Mouse (Mus musculus) heart, embryonic 13.5 days (tissue): ENCODE measurements around the gene Six1. TPM values are rescaled to one million over a fixed set of nuclear protein-coding genes. Genes with fewer than 3 reads are reported as not detected.
"Not testable (repeated sequence)": the region's sequence is repeated elsewhere in the genome, so short reads cannot be mapped to it uniquely, and the experiment has no call there.

Experiments used
- ATAC-seq: fragments of 200-750 bp; cut with Nextera tagmentation; 2 replicates; pipeline ENCODE4 v1.8.0; 2017; ENCODE audit warnings: moderate TSS enrichment; ENCODE audit not compliant: insufficient number of reproducible peaks, low FRiP score, low TSS enrichment; ENCODE audit errors: extremely low read depth
- H3K27ac ChIP-seq: fragments of 300-500 bp; sonication (generic); replicated peaks from 2 replicates; pipeline ENCODE4 v1.5.1; 2015; ENCODE audit warnings: moderate library complexity, mild to moderate bottlenecking, inconsistent platforms
- H3K27me3 ChIP-seq: fragments of 300-500 bp; sonication (generic); replicated peaks from 2 replicates; pipeline ENCODE4 v1.6.1; 2015; ENCODE audit warnings: mild to moderate bottlenecking, inconsistent platforms
- H3K36me3 ChIP-seq: fragments of 300-500 bp; sonication (generic); 2 replicates; pipeline ENCODE4 v1.6.1; 2015; ENCODE audit warnings: mild to moderate bottlenecking, inconsistent platforms
- H3K4me1 ChIP-seq: fragments of 300-500 bp; sonication (generic); 2 replicates; pipeline ENCODE4 v1.6.1; 2015; ENCODE audit warnings: inconsistent platforms
- H3K4me2 ChIP-seq: fragments of 300-500 bp; sonication (generic); 2 replicates; pipeline ENCODE4 v1.6.1; 2015; ENCODE audit warnings: inconsistent platforms, mild to moderate bottlenecking, moderate library complexity
- H3K4me3 ChIP-seq: fragments of 300-500 bp; sonication (generic); 2 replicates; pipeline ENCODE4 v1.5.1; 2015; ENCODE audit warnings: moderate library complexity, mild to moderate bottlenecking, inconsistent platforms
- H3K9ac ChIP-seq: fragments of 300-500 bp; sonication (generic); 2 replicates; pipeline ENCODE4 v1.6.1; 2015; ENCODE audit warnings: inconsistent platforms, mild to moderate bottlenecking, moderate library complexity
- H3K9me3 ChIP-seq: fragments of 300-500 bp; sonication (generic); 2 replicates; pipeline ENCODE4 v1.6.1; 2016; ENCODE audit warnings: inconsistent platforms
- WGBS: fragments of 180-500 bp; shearing (Covaris S2); methylation state at CpG from one replicate; pipeline ENCODE4 v1.1.7; 2015; ENCODE audit warnings: mixed read lengths; 5-methylcytosine and 5-hydroxymethylcytosine counted together
- polyA plus RNA-seq: library from polyadenylated mRNA; unstranded; fragments of >200 nt; fragmentation: Nextera tagmentation; extraction: Ambion mirVana; gene quantifications from 2 replicates; pipeline ENCODE4 v1.2.1, GENCODE M21; 2015

The Six1 gene
- polyA plus RNA-seq, 1 experiment from 2014 or later = 0.79 TPM

GRCm38 (mm10) chr12:73020941-73021340, 32.7 kb downstream of the Six1 start:
- ATAC-seq = no peak
- Histone ChIP-seq H3K4me3 (no peak overlapping the region), H3K9me3 (no peaks in the 10 kb centered on the region), H3K9ac (no peak overlapping the region), H3K4me1 (peaks cover 5% of the 10 kb centered on the region), H3K27me3 (no peaks in the 10 kb centered on the region; the same call in 1 of the 2 replicates), H3K27ac (no peak overlapping the region), H3K4me2 (no peak overlapping the region), H3K36me3 (no peaks in the 10 kb centered on the region)
- 6% methylated on average over 4 of the region's 4 CpGs for WGBS

GRCm38 (mm10) chr12:73020422-73020821, 33.3 kb downstream of the Six1 start:
- Histone ChIP-seq H3K4me1 (peaks cover 4% of the 10 kb centered on the region), H3K27ac (no peak overlapping the region), H3K4me3 (no peak overlapping the region), H3K9me3 (no peaks in the 10 kb centered on the region), H3K27me3 (no peaks in the 10 kb centered on the region; the same call in 1 of the 2 replicates), H3K4me2 (no peak overlapping the region), H3K36me3 (no peaks in the 10 kb centered on the region), H3K9ac (no peak overlapping the region)
- 43% methylated on average over 3 of the region's 3 CpGs for WGBS
- no peak for ATAC-seq

- no peak for ATAC-seq
- no peak overlapping the region for H3K4me2 ChIP-seq
- WGBS = 61% methylated on average over 4 of the region's 4 CpGs
- H3K36me3 ChIP-seq = no peaks in the 10 kb centered on the region
- H3K27me3 ChIP-seq = no peaks in the 10 kb centered on the region; the same call in 1 of the 2 replicates
- H3K9ac ChIP-seq = no peak overlapping the region
- no peaks in the 10 kb centered on the region for H3K9me3 ChIP-seq
- H3K4me1 ChIP-seq = no peaks in the 10 kb centered on the region
- H3K4me3 ChIP-seq = no peak overlapping the region
- no peak overlapping the region for H3K27ac ChIP-seq
These were observed 34.8 kb downstream of the Six1 start for GRCm38 (mm10) chr12:73018838-73019237.

GRCm38 (mm10) chr12:73016171-73016570, 37.5 kb downstream of the Six1 start:
- no peaks in the 10 kb centered on the region for H3K9me3 ChIP-seq
- no peak for ATAC-seq
- no peak overlapping the region for H3K4me2 ChIP-seq
- no peaks in the 10 kb centered on the region; the same call in 1 of the 2 replicates for H3K27me3 ChIP-seq
- no peak overlapping the region for H3K4me3 ChIP-seq
- peaks cover 10% of the 10 kb centered on the region; the same call in 1 of the 2 replicates for H3K4me1 ChIP-seq
- H3K27ac ChIP-seq = no peak overlapping the region
- no peak overlapping the region for H3K9ac ChIP-seq
- 81% methylated on average over 4 of the region's 4 CpGs for WGBS
- no peaks in the 10 kb centered on the region for H3K36me3 ChIP-seq

- Histone ChIP-seq H3K9ac (no peak overlapping the region), H3K36me3 (no peaks in the 10 kb centered on the region), H3K27me3 (no peaks in the 10 kb centered on the region), H3K4me1 (peaks cover 10% of the 10 kb centered on the region; the same call in 1 of the 2 replicates), H3K9me3 (no peaks in the 10 kb centered on the region), H3K27ac (no peak overlapping the region), H3K4me2 (no peak overlapping the region), H3K4me3 (no peak overlapping the region)
- WGBS = 66% methylated on average over 4 of the region's 4 CpGs
- no peak for ATAC-seq
These were observed 39.4 kb downstream of the Six1 start for GRCm38 (mm10) chr12:73014311-73014710.

- Histone ChIP-seq H3K9me3 (no peaks in the 10 kb centered on the region), H3K4me1 (peaks cover 10% of the 10 kb centered on the region; the same call in 1 of the 2 replicates), H3K27me3 (no peaks in the 10 kb centered on the region), H3K27ac (peak overlapping the region; percentile 55; the same call in 1 of the 2 replicates), H3K9ac (no peak overlapping the region), H3K4me3 (no peak overlapping the region), H3K36me3 (no peaks in the 10 kb centered on the region), H3K4me2 (no peak overlapping the region)
- WGBS = 40% methylated on average over 5 of the region's 5 CpGs
- ATAC-seq = no peak
These were observed 40.9 kb downstream of the Six1 start for GRCm38 (mm10) chr12:73012824-73013223.

GRCm38 (mm10) chr12:73012136-73012785, 41.4 kb downstream of the Six1 start:
- no peaks in the 10 kb centered on the region for H3K27me3 ChIP-seq
- peak overlapping the region; percentile 55 for H3K27ac ChIP-seq
- WGBS = 26% methylated on average over 10 of the region's 10 CpGs
- peaks cover 10% of the 10 kb centered on the region; the same call in 1 of the 2 replicates for H3K4me1 ChIP-seq
- H3K4me2 ChIP-seq = no peak overlapping the region; the same call in 1 of the 2 replicates
- H3K9ac ChIP-seq = no peak overlapping the region
- ATAC-seq = no peak
- no peaks in the 10 kb centered on the region for H3K9me3 ChIP-seq
- no peaks in the 10 kb centered on the region for H3K36me3 ChIP-seq
- H3K4me3 ChIP-seq = no peak overlapping the region

GRCm38 (mm10) chr12:73002903-73003302, 50.8 kb downstream of the Six1 start:
- H3K9me3 ChIP-seq, ATAC-seq, H3K4me1 ChIP-seq, H3K9ac ChIP-seq, H3K4me2 ChIP-seq, H3K4me3 ChIP-seq, H3K27ac ChIP-seq, H3K36me3 ChIP-seq, H3K27me3 ChIP-seq: not testable (repeated sequence)
- WGBS = 26% methylated on average over 9 of the region's 9 CpGs

- not testable (repeated sequence) for ATAC-seq, H3K27ac ChIP-seq, H3K4me3 ChIP-seq, H3K9ac ChIP-seq, H3K36me3 ChIP-seq, H3K27me3 ChIP-seq, H3K9me3 ChIP-seq, H3K4me2 ChIP-seq, H3K4me1 ChIP-seq
- WGBS = 27% methylated on average over 17 of the region's 17 CpGs
These were observed 51.4 kb downstream of the Six1 start for GRCm38 (mm10) chr12:73002281-73002680.

GRCm38 (mm10) chr12:72998105-72999001, 55.3 kb downstream of the Six1 start:
- Histone ChIP-seq H3K27ac (no peak overlapping the region), H3K4me1 (peaks cover 3% of the 10 kb centered on the region; the same call in 1 of the 2 replicates), H3K9ac (no peak overlapping the region), H3K4me2 (no peak overlapping the region), H3K9me3 (no peaks in the 10 kb centered on the region), H3K27me3 (0 out of 2 replicates have a peak, but pooled peaks cover 6% of the 10 kb centered on the region), H3K4me3 (no peak overlapping the region), H3K36me3 (no peaks in the 10 kb centered on the region)
- 81% methylated on average over 4 of the region's 4 CpGs for WGBS
- ATAC-seq = no peak

- no peak overlapping the region for H3K4me3 ChIP-seq
- no peak for ATAC-seq
- H3K27me3 ChIP-seq = 0 out of 2 replicates have a peak, but pooled peaks cover 4% of the 10 kb centered on the region
- H3K4me1 ChIP-seq = peaks cover 3% of the 10 kb centered on the region; the same call in 1 of the 2 replicates
- no peak overlapping the region for H3K4me2 ChIP-seq
- H3K27ac ChIP-seq = no peak overlapping the region
- H3K9me3 ChIP-seq = no peaks in the 10 kb centered on the region
- no peak overlapping the region for H3K9ac ChIP-seq
- WGBS = 72% methylated on average over 3 of the region's 3 CpGs
- no peaks in the 10 kb centered on the region for H3K36me3 ChIP-seq
These were observed 57.0 kb downstream of the Six1 start for GRCm38 (mm10) chr12:72996646-72997045.
